In genomic region chr4:135617783-135618470, GRCm38 (mm10) we compare ENCODE assay signal across 8 mouse cellular contexts. TPM values are rescaled to one million over a fixed set of nuclear protein-coding genes. Genes with fewer than 3 reads are reported as not detected.
DNase-seq lines count a peak whose midpoint lies in the region; ATAC-seq and TF ChIP-seq lines count a peak whose summit lies in the region.
"Had no signal": no experiment of that assay in that cellular context is flagged by ENCODE, and none has a peak within 500 bp of the region (broad histone marks: within the 10 kb centered on the region; RNA-seq: fewer than 3 reads in every experiment).

No protein-coding gene starts in this region.

- no peaks in the 10 kb centered on the region for H3K9me3 ChIP-seq in liver, embryonic 11.5 days (ENCODE audit: control insufficient read depth, low read length)
- H3K9me3 ChIP-seq in limb, embryonic 11.5 days (ENCODE audit: control insufficient read depth, low read length), result no peaks in the 10 kb centered on the region; the same call in 1 of the 2 replicates
- H3K9me3 ChIP-seq: lung, embryonic 15.5 days had no signal

- H3K36me3 ChIP-seq in liver, embryonic 11.5 days (ENCODE audit: control insufficient read depth, insufficient read depth, low read length), result no peaks in the 10 kb centered on the region
- no peaks in the 10 kb centered on the region for H3K36me3 ChIP-seq in limb, embryonic 11.5 days (ENCODE audit: control insufficient read depth, insufficient read depth, low read length)
- no peaks in the 10 kb centered on the region for H3K36me3 ChIP-seq in thymus, adult 2 months (ENCODE audit: control insufficient read depth, insufficient read depth, low read length)
- H3K36me3 ChIP-seq: lung, embryonic 15.5 days had no signal

- no peak overlapping the region for H3K9ac ChIP-seq in liver, embryonic 11.5 days (ENCODE audit: low read depth, low read length)
- no peak overlapping the region for H3K9ac ChIP-seq in limb, embryonic 11.5 days (ENCODE audit: low read length)
- H3K9ac ChIP-seq: lung, embryonic 15.5 days had no signal

- no peak for ATAC-seq in liver, embryonic 11.5 days (replicated peaks; ENCODE audit: low FRiP score)
- ATAC-seq in limb, embryonic 11.5 days (ENCODE audit: insufficient number of reproducible peaks, low FRiP score, low TSS enrichment, low read depth), result no peak

- peak overlapping the region; percentile 31 for H3K4me2 ChIP-seq in liver, embryonic 11.5 days
- H3K4me2 ChIP-seq in limb, embryonic 11.5 days (ENCODE audit: low read depth, severe bottlenecking), result peak overlapping the region; percentile 10; the same call in 1 of the 2 replicates
- H3K4me2 ChIP-seq: lung, embryonic 15.5 days had no signal

- H3K27me3 ChIP-seq in liver, embryonic 11.5 days (replicated peaks; ENCODE audit: control insufficient read depth, insufficient read depth, low read length), result peaks cover 8% of the 10 kb centered on the region
- no peaks in the 10 kb centered on the region for H3K27me3 ChIP-seq in limb, embryonic 11.5 days (ENCODE audit: control insufficient read depth, insufficient read depth, low read length)
- no peaks in the 10 kb centered on the region for H3K27me3 ChIP-seq in thymus, adult 2 months (ENCODE audit: control insufficient read depth, insufficient read depth, low read length)

- DNase-seq in liver, embryonic 11.5 days (ENCODE audit: low spot score), result no peak
- DNase-seq in liver, result no peak
- DNase-seq in embryo, embryonic 11 days, result peak; percentile 21
- DNase-seq in limb, embryonic 11.5 days (ENCODE audit: low spot score), result peak; percentile 45
- peak; percentile 47 for DNase-seq in thymus, adult 2 months
- no peak for DNase-seq in urinary bladder, adult 18-20 months (ENCODE audit: low spot score in 2 of 2)
- no peak for DNase-seq in cerebellum, adult 18-20 months

- WGBS in liver, embryonic 11.5 days, result 15% methylated on average over 16 of the region's 16 CpGs
- 11% methylated on average over 16 of the region's 16 CpGs for WGBS in limb, embryonic 11.5 days
- WGBS in thymus, adult 2 months, result 13% methylated on average over 16 of the region's 16 CpGs

- no peak for TF ChIP-seq POLR2A in thymus, adult 2 months (IDR thresholded peaks at IDR 0.05; ENCODE audit: control insufficient read depth, extremely low read depth, insufficient read depth, low read length, poor library complexity)

- H3K4me3 ChIP-seq in liver, embryonic 11.5 days (ENCODE audit: low read depth, low read length), result no peak overlapping the region
- H3K4me3 ChIP-seq in limb, embryonic 11.5 days (ENCODE audit: low read depth, low read length), result no peak overlapping the region
- no peak overlapping the region for H3K4me3 ChIP-seq in thymus, adult 2 months (ENCODE audit: control insufficient read depth, insufficient read depth, low read length)
- H3K4me3 ChIP-seq: lung, embryonic 15.5 days had no signal

- peaks cover 19% of the 10 kb centered on the region for H3K4me1 ChIP-seq in liver, embryonic 11.5 days (replicated peaks; ENCODE audit: control insufficient read depth, insufficient read depth, low read length)
- H3K4me1 ChIP-seq in limb, embryonic 11.5 days (ENCODE audit: control insufficient read depth, insufficient read depth, low read length), result no peaks in the 10 kb centered on the region
- peaks cover 10% of the 10 kb centered on the region for H3K4me1 ChIP-seq in thymus, adult 2 months (replicated peaks; ENCODE audit: control insufficient read depth, insufficient read depth, low read length)

- TF ChIP-seq CTCF in thymus, adult 2 months (IDR thresholded peaks at IDR 0.05; ENCODE audit: borderline replicate concordance, control insufficient read depth, extremely low read depth, insufficient read depth, low read length, poor library complexity), result no peak

- no peak overlapping the region for H3K27ac ChIP-seq in liver, embryonic 11.5 days (ENCODE audit: low read depth, low read length)
- H3K27ac ChIP-seq in limb, embryonic 11.5 days (replicated peaks; ENCODE audit: low read depth, low read length), result no peak overlapping the region
- no peak overlapping the region for H3K27ac ChIP-seq in thymus, adult 2 months (ENCODE audit: control insufficient read depth, insufficient read depth, low read length)
- H3K27ac ChIP-seq: lung, embryonic 15.5 days had no signal

RNA-seq across cellular contexts. Expression of gene Grhl3, which starts 44.5 kb away (rescaled TPM):
- polyA plus RNA-seq in liver, embryonic 11.5 days (2014; fragmentation: Nextera tagmentation; extraction: Ambion mirVana), result 2.7 and 3.7 TPM in 2 replicates
- polyA plus RNA-seq in limb, embryonic 11.5 days (2014; fragmentation: Nextera tagmentation; extraction: Ambion mirVana), result 8.3 and 11.0 TPM in 2 replicates
- polyA plus RNA-seq in thymus, adult 2 months (2012; rRNA removed), result 0.47 and 0.80 TPM in 2 replicates

Comparison
In these comparisons a context has a peak if more than half of its experiments do, and no peak if none do; other contexts are left out.
1. DNase-seq: peak in embryo, embryonic 11 days (single experiment), limb, embryonic 11.5 days (single experiment) and thymus, adult 2 months (single experiment); none in liver, embryonic 11.5 days (single experiment), liver (single experiment), urinary bladder, adult 18-20 months (0 of 2) and cerebellum, adult 18-20 months (0 of 2).